Mouse (Mus musculus) hindbrain, embryonic 14.5 days (tissue): ENCODE data around the gene Gm3415. TPM values are rescaled to one million over a fixed set of nuclear protein-coding genes. Genes with fewer than 3 reads are reported as not detected.
"Not testable (repeated sequence)": the region's sequence is repeated elsewhere in the genome, so short reads cannot be mapped to it uniquely, and the experiment has no call there.

Experiments used
- ATAC-seq: fragments of 200-750 bp; cut with Nextera tagmentation; 2 replicates; pipeline ENCODE4 v1.8.0; 2017; ENCODE audit warnings: moderate number of reproducible peaks, mild to moderate bottlenecking, moderate TSS enrichment, moderate library complexity; ENCODE audit not compliant: low FRiP score
- DNase-seq: peaks from one replicate; pipeline ENCODE4 v3.0.0-alpha.2; 2015; ENCODE audit warnings: low spot score
- H3K27ac ChIP-seq: fragments of 300-500 bp; sonication (generic); 2 replicates; pipeline ENCODE4 v1.5.1; 2014; ENCODE audit warnings: mild to moderate bottlenecking, moderate library complexity
- H3K27me3 ChIP-seq: fragments of 300-500 bp; sonication (generic); 2 replicates; pipeline ENCODE4 v1.6.1; 2014; ENCODE audit warnings: mild to moderate bottlenecking, low read length, mixed read lengths; ENCODE audit not compliant: control insufficient read depth, insufficient read depth
- H3K36me3 ChIP-seq: fragments of 300-500 bp; sonication (generic); replicated peaks from 2 replicates; pipeline ENCODE4 v1.6.1; 2014; ENCODE audit not compliant: control insufficient read depth, insufficient read depth
- H3K4me1 ChIP-seq: fragments of 300-500 bp; sonication (generic); replicated peaks from 2 replicates; pipeline ENCODE4 v1.6.1; 2014; ENCODE audit warnings: antibody characterized with exemption, low read length, mixed read lengths; ENCODE audit not compliant: control insufficient read depth, insufficient read depth
- H3K4me2 ChIP-seq: fragments of 300-500 bp; sonication (generic); replicated peaks from 2 replicates; pipeline ENCODE4 v1.6.1; 2014; ENCODE audit warnings: mild to moderate bottlenecking, moderate library complexity
- H3K4me3 ChIP-seq: fragments of 300-500 bp; sonication (generic); replicated peaks from 2 replicates; pipeline ENCODE4 v1.5.1; 2014; ENCODE audit warnings: mild to moderate bottlenecking, low read length
- H3K9ac ChIP-seq: fragments of 300-500 bp; sonication (generic); 2 replicates; pipeline ENCODE4 v1.6.1; 2014
- H3K9me3 ChIP-seq: fragments of 300-500 bp; sonication (generic); 2 replicates; pipeline ENCODE4 v1.6.1; 2016; ENCODE audit warnings: low read length; ENCODE audit not compliant: control insufficient read depth
- WGBS: fragments of 180-500 bp; shearing (Covaris S2); extraction: QIAGEN DNeasy Blood & Tissue Kit; methylation state at CpG from one replicate; pipeline ENCODE4 v1.1.7; 2014; 5-methylcytosine and 5-hydroxymethylcytosine counted together
- polyA plus RNA-seq: library from polyadenylated mRNA; unstranded; fragments of >200 nt; fragmentation: Nextera tagmentation; extraction: Ambion mirVana; gene quantifications from 2 replicates; pipeline ENCODE4 v1.2.1, GENCODE M21; 2014

Gm3415 gene
- polyA plus RNA-seq, 1 experiment from 2014 or later = not detected

DNA sequence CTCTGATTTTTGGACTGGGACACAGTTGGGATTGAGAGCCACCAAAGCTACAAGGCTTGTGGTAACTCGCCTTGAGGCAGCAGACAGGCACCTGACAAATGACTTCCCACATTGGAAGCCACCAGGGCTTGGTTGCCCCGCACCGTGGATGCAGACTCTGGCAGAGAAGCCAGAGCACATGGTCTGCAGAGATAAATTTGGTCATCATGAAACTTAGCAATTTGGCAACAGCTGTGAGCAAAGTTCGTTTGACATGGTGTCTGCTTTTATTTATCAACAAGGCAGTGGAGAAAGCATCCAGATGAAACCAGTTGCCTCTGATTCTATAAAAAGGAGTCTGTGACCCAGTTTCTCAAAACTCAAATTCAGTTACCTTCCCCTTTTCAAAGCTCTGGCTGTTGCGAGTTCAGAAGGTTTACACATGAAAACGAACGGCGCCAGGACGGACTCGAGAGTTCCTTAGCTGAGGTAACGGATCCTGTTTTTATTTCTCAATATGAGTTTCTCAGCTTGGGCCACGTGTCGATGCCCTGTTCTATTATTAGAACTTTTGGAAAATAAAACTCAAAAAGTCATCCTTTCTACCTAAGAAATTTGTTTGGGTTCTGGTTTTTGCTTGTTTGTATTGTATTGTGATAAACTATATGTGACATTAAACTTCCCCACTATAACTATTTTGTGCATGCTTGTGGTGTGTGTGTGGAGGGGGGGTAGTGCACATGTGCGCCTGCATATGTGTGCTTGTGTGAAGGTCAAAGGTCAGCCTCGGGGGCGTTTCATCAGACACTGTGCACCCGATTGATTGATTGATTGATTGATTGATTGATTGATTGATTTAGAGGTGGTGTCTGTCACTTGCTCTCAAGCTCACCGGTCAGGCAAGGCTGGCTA is 40.9 kb downstream of the Gm3415 start:
- WGBS = 82% methylated on average over 18 of the region's 18 CpGs
- H3K4me3 ChIP-seq = no peak overlapping the region
- H3K9ac ChIP-seq = no peak overlapping the region
- H3K27me3 ChIP-seq = peaks cover 2% of the 10 kb centered on the region
- no peaks in the 10 kb centered on the region for H3K36me3 ChIP-seq
- DNase-seq = no peak
- H3K4me1 ChIP-seq = no peaks in the 10 kb centered on the region
- no peak overlapping the region for H3K27ac ChIP-seq
- no peak overlapping the region for H3K4me2 ChIP-seq
- ATAC-seq = no peak
- peaks cover 15% of the 10 kb centered on the region for H3K9me3 ChIP-seq

DNA sequence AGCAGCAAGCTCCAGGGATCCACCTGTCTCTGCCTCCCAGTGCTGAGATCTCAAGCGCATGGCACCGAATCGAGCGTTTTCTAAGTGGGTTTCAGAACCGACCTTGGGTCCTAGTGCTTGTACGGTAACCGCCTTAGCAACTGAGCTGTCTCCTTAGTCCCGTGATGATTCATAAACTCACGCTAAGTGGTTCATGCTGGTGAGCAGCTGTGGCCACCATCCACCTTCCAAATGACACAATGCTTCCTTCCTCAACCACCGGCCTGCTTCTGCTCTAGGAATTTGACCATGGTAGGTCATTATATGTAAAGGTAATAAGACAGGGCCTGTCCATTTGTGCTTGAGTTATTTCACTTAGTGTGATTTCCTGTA is 41.6 kb downstream of the Gm3415 start:
- Histone ChIP-seq H3K4me1 (no peaks in the 10 kb centered on the region), H3K9me3 (peaks cover 15% of the 10 kb centered on the region), H3K9ac (no peak overlapping the region), H3K4me3 (no peak overlapping the region), H3K36me3 (no peaks in the 10 kb centered on the region), H3K27me3 (no peaks in the 10 kb centered on the region), H3K27ac (no peak overlapping the region), H3K4me2 (no peak overlapping the region)
- ATAC-seq (no peak), DNase-seq (no peak)
- WGBS = 94% methylated on average over 10 of the region's 10 CpGs

DNA sequence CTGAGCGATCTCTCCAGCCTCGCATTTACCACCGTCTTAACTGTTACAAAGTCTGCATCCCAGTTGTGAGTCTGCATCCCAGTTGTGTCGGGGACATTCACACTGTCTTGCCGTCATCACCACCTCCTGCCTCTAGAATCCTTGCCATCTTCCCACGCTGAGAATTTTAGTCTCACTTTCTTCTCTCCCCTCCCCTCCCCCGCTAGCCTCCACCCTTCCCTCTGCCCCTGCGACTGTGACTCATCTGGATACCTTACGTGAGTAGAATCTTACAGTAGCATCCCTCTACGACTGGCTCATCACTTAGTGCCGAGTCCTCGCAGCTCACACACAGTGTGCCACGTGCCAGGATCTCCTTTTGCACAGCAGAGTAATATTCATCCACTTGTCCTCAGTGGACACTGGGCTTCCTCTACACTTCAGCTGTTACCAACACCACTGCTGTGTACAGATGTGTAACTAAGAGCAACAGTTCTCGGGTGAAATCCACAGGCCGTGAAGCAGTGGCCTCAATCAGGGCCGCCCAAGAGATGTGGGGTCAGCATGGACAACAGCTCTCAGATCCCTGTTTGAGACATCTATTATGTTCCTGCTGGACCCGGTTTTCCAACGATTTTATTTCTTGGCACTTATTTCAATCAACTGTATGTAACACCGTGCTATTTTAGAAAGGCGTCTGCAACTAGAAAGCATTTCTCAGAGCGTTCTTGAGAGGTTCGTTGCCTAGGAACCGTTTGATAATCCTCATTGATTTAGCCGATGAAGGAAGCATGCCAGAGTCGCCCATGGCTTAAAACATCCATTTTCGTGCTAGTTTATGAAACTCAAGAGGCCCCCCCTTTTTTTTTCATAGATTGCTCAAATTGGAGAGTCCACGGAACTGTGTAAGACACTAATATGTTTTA is 42.5 kb downstream of the Gm3415 start:
- ATAC-seq = no peak
- 83% methylated on average over 27 of the region's 27 CpGs for WGBS

DNA sequence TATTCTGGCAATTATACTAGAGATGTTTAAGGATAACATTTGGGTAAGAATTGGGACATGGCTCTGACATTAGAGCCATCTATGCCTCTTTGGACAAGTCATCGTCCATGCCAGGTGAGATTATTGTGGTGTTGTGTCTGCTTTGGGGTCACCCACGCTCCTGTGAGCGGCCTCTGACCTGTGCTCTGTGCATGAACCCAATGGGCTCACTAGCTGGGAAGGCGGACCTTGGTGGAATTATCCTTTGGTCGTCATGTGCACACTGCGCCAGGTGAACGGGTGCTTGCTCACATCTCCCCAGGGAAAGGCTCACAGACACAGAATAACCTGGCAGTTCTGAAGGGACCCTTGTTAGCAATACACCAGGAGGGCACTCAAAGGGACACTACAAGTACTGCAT is 43.3 kb downstream of the Gm3415 start:
- WGBS = 85% methylated on average over 7 of the region's 7 CpGs
- not testable (repeated sequence) for H3K36me3 ChIP-seq, H3K4me2 ChIP-seq, H3K9me3 ChIP-seq, ATAC-seq, H3K27me3 ChIP-seq, H3K9ac ChIP-seq, H3K27ac ChIP-seq, H3K4me1 ChIP-seq, DNase-seq, H3K4me3 ChIP-seq

More for the DNA sequence above, 42.5 kb downstream of the Gm3415 start:
- DNase-seq = no peak
- Histone ChIP-seq H3K4me1 (no peaks in the 10 kb centered on the region), H3K9me3 (peaks cover 12% of the 10 kb centered on the region), H3K36me3 (no peaks in the 10 kb centered on the region), H3K9ac (no peak overlapping the region), H3K4me3 (no peak overlapping the region), H3K27me3 (no peaks in the 10 kb centered on the region), H3K4me2 (no peak overlapping the region), H3K27ac (no peak overlapping the region)

DNA sequence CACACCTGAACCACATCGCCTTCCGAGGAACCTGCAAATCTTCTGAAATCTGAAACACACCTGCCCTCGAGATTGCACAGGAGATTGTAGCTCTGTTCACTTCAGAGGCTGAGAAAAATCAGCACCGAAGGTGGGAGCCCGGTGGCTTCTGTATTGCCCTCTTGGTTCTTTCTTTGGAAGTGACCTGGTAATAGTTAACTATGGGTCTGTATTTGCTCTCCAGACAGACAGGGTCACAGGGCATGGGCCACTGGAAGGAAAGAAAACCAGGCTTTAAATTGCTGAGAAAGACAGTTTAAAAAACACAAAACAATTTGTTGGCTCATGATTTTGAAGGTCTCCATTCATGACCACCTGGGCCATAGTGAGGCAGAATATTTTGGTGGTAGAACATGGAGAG is 44.0 kb downstream of the Gm3415 start:
- H3K27ac ChIP-seq = no peak overlapping the region
- no peak overlapping the region for H3K4me3 ChIP-seq

DNA sequence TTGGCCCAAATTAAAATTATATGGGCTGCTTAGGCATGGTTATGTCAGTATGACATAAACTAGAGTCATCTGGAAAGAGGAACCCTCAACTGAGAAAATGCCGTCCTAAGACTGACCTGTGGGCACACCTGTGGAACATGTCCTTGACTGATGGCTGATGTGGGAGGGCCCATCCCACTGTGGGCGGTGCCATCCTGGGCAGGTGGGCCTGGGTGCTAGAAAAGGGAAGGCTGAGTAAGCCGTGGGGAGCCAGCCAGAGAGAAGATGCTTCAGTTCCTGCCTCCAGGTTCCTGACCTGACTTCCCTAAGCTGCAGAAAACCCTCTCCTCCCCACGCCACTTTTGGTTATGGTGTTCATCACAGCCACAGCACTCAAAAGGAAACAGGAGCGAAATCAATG is 50.3 kb downstream of the Gm3415 start:
- 93% methylated on average over 5 of the region's 5 CpGs for WGBS
- DNase-seq = no peak

More for the DNA sequence above, 44.0 kb downstream of the Gm3415 start:
- no peak overlapping the region for H3K9ac ChIP-seq
- no peak overlapping the region for H3K4me2 ChIP-seq
- DNase-seq (no peak), ATAC-seq (no peak)
- no peaks in the 10 kb centered on the region for H3K4me1 ChIP-seq
- no peaks in the 10 kb centered on the region for H3K9me3 ChIP-seq
- 78% methylated on average over 5 of the region's 5 CpGs for whole genome bisulfite sequencing
- no peaks in the 10 kb centered on the region for H3K27me3 ChIP-seq
- no peaks in the 10 kb centered on the region for H3K36me3 ChIP-seq

DNA sequence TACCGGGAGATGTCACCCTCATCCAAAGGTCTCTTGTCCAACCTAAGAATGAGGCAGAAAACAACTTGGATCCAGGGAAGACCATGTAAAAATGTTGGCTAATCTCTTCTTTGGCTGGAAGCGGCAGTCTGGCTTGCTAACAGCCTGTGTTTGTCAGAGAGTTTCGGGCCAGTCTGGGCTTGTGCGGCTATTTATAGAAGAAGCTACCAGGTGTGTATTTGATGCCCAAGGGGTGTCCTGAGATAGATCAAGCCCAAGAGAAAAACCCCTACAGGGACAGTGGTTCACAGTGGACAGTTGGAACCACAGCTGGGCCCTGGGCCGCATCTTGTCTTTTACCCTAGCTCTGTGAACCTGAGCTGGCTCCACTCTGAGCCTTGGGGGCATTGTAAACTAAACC is 51.0 kb downstream of the Gm3415 start:
- Histone ChIP-seq H3K9me3 (no peaks in the 10 kb centered on the region), H3K27ac (no peak overlapping the region), H3K27me3 (no peaks in the 10 kb centered on the region), H3K36me3 (no peaks in the 10 kb centered on the region), H3K4me1 (no peaks in the 10 kb centered on the region), H3K4me3 (no peak overlapping the region), H3K4me2 (no peak overlapping the region), H3K9ac (no peak overlapping the region)
- ATAC-seq (no peak), DNase-seq (no peak)
- WGBS = 95% methylated on average over 5 of the region's 5 CpGs

More for the DNA sequence above, 50.3 kb downstream of the Gm3415 start:
- Histone ChIP-seq H3K36me3 (no peaks in the 10 kb centered on the region), H3K27ac (no peak overlapping the region), H3K9ac (no peak overlapping the region), H3K4me2 (no peak overlapping the region), H3K4me1 (no peaks in the 10 kb centered on the region), H3K9me3 (no peaks in the 10 kb centered on the region), H3K27me3 (no peaks in the 10 kb centered on the region), H3K4me3 (no peak overlapping the region)
- no peak for ATAC-seq

DNA sequence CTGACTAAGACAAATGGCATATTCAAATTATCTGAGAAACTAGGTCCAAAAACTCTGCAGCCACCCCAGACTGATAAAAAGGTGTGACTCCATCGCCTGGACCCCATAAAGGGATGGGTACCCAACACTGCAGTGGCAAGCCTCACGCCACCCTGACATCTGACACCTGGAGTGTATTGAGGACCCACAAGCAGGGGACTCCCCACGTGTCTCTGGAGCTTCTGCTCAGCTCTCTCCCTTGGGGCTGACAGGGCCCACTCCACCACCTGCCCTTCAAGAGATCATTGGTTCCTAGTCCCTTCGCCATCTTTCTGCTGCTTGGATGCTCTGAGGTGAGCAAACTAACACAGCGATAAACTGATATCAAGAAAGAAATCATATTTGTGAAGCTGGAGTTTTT is 51.9 kb downstream of the Gm3415 start:
- no peak for ATAC-seq
- no peaks in the 10 kb centered on the region for H3K9me3 ChIP-seq
- 83% methylated on average over 5 of the region's 5 CpGs for WGBS

More for the DNA sequence above, 51.9 kb downstream of the Gm3415 start:
- no peak for DNase-seq
- H3K9ac ChIP-seq = no peak overlapping the region
- H3K4me2 ChIP-seq = no peak overlapping the region
- no peak overlapping the region for H3K27ac ChIP-seq
- H3K4me3 ChIP-seq = no peak overlapping the region
- H3K4me1 ChIP-seq = no peaks in the 10 kb centered on the region
- no peaks in the 10 kb centered on the region for H3K27me3 ChIP-seq
- H3K36me3 ChIP-seq = no peaks in the 10 kb centered on the region
